Mouse (Mus musculus): ENCODE results near the gene Mxi1. TPM values are rescaled to one million over a fixed set of nuclear protein-coding genes. Genes with fewer than 3 reads are reported as not detected.

The Mxi1 gene
- 10 to 100 TPM; 31.0 to 31.7 TPM for total RNA-seq (2021)
- long read RNA-seq, experiment 1, transcript Mxi1-201 (6 exons, 2,627 nt), result minor isoform, 11 of 44 reads
- long read RNA-seq, experiment 1, transcript Mxi1-203 (6 exons, 2,340 nt), result major isoform, 28 of 44 reads
- long read RNA-seq, experiment 1, partial matches to known transcripts, result 2 of 44 reads
- long read RNA-seq, experiment 1, other reads (novel, unspliced or antisense), result 0 of 44 reads
- long read RNA-seq, experiment 2, full-length matches to known transcripts, result 26 of 29 reads
- long read RNA-seq, experiment 2, partial matches to known transcripts, result 0 of 29 reads
- long read RNA-seq, experiment 2, other reads (novel, unspliced or antisense), result 3 of 29 reads

- DNase-seq, result peak; percentile 85
Observed at GRCm38 (mm10) chr19:53310348-53310747, at the start of gene Mxi1. TSS of gene Mxi1 (plus strand) at chr19:53310518.

GRCm38 (mm10) chr19:53260828-53261227 is 49.5 kb upstream of the Mxi1 start:
- DNase-seq, result no peak

DNA sequence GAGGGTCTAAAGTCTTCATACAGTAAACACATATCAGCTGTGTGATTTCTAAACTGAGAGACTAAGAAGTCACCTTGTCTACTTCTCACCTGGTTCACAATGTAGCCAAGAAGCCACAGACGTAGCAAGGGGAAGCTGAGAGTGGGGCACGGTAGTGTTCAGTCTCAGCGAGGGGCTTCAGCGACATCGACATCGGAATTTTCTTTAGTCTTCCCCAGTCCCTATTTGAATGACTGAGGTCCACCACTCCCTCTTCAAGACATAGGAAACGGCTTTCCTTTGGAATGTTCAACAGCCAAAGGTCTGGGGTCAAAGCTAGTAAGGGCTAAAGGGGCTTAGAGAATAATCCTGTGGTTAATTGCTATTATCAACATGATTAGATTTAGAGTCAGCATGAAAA is 48.3 kb upstream of the Mxi1 start:
- DNase-seq, result no peak

- DNase-seq, result no peak
Observed at GRCm38 (mm10) chr19:53263859-53264733, 46.2 kb upstream of the Mxi1 start.

- DNase-seq, result no peak
Observed at GRCm38 (mm10) chr19:53264821-53265727, 45.2 kb upstream of the Mxi1 start.

DNA sequence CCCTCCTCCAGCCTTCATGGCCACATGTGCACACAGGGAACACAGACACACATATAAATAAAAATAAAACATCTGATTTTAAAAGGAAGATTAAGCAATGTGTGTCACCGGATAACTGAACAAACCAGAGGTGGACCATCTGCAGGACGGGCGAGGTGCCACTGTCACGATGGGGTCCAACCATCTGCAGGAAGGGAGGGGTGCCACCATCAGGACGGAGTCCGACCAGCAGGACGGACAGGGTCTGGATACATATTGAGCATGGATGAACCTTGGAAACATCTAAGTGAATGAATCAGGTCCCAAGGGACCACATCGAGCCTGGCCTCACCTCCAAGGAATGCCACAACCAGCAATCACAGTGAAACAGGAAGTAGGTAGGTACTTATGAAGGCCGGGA is 43.0 kb upstream of the Mxi1 start:
- DNase-seq, result no peak

DNA sequence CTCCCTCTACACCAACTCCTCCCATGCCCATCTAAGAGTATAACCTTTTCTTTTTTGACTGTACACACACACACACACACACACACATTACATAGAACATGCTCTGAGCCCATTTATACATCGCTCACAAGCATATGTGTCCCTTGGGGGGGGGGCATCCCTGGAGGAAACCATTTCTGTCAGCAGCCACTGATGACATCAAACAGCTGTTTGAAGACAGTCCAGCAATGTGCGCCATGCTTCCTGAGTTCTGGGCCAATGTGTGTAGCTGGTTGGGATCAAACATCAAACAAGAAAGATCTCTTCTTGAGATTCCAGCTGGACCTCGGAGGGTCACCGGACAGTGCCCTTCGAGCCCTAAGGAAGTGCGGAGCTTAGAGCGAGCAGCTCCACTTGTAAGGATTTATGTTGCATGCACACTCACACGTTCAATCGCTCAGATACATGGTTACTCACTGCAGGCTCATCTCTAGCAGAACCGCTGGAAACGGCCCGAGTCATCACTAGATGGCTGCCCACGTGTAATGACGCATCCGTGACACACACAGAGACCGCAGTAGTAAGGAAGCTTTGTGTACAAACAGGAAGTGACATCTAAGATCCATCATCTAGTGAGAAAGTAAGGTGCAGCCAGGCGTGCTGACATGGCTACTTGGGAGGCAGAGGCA is 37.1 kb upstream of the Mxi1 start:
- DNase-seq, result no peak

DNA sequence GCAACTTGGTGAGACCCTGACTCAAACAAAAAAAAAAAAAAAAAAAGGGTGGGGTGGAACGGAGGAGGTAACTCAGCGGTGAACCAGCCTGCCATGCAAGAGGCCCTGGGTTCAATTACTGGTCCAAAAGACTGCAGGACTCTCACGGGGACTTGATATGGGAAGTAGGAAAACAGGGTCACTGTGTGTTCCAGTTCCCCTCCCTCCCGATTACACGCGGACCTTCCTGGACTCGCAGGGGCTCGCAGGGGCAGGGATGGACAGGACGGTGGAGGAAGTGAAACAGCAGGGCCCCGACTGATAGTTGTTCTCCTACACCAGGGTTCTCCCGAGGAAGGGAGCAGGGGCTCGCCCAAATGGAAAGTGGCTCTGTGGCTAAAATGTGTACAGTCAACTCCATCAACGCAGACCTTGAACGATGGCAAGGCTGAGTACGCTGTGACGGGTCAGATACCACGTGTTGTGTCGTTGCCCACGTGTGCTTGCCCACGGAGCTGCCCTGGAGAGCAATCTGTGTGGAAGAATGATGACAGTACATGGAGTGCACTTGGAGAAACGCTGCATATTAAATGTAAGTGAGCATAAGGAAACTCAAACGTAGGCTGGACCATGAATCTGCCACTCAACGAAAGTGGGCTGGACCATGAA is 36.4 kb upstream of the Mxi1 start:
- DNase-seq, result no peak

- no peak for DNase-seq
Observed at GRCm38 (mm10) chr19:53275204-53275603, 35.1 kb upstream of the Mxi1 start.

GRCm38 (mm10) chr19:53276902-53277707 is 33.2 kb upstream of the Mxi1 start:
- no peak for DNase-seq

DNA sequence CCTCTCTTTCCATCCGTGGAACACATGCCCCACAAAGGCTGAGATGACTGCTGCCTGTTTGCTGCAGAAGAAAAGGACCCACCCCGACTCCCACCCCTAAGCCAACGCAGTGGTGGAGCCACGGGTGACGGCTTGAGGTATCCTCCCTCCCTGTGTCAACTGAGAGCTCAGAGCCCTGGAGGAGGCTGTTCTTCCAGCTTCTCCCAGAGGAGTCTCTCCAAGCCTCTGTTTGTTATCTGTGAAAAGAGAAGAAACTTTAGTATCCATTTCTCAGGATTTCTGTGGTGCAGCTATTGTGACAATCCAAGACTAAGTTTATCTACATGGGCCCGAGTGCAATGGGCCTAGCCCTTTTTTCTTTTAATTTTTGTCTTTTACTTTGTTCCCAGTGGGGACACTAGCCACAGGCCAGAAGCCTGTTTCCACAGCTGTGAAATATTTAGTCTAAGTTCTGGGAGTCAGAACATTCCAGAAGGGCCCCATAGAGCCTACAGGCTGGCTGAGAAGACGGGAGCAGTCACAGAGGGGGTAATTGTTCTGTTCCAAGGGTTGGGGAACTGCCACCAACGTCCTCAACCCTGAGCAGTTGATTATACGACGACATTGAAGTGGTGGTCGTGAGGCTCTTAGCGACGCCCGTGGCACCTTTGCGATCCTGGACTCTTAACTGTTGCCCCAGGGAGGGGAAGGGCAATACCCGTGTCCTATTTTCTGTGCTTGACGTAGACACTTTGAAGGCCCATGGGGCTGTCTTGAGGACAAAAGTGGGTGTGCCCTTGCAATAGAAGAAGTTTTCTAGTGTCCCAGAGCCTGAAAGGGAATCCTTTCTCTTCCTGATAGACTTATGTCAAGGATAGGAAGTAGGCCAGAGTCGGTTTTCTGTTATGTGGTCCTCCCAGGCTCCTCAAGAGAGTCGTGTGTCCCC is 31.6 kb upstream of the Mxi1 start:
- DNase-seq, result no peak

GRCm38 (mm10) chr19:53280254-53280653 is 30.1 kb upstream of the Mxi1 start:
- DNase-seq, result no peak

GRCm38 (mm10) chr19:53282571-53282970 is 27.7 kb upstream of the Mxi1 start:
- DNase-seq, result no peak

DNA sequence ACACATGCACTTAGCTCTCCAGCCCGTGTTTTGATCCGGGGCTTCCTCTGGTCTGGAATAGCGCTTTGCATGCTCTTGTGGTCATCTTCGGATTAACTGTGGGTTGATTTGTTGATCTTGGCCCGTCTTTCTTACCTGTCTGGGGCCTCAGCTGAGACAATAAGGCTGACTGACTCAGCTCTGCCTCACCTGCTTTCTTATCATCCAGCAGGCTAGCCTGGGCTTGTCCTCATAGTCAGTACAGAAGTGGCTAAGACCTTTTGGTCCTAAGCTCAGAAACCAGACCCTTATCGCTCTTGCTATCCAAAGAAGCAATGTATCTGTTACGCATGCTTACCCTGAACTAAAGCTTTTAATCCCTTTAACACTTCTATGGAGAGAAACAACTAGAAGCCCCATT is 26.6 kb upstream of the Mxi1 start:
- no peak for DNase-seq

DNA sequence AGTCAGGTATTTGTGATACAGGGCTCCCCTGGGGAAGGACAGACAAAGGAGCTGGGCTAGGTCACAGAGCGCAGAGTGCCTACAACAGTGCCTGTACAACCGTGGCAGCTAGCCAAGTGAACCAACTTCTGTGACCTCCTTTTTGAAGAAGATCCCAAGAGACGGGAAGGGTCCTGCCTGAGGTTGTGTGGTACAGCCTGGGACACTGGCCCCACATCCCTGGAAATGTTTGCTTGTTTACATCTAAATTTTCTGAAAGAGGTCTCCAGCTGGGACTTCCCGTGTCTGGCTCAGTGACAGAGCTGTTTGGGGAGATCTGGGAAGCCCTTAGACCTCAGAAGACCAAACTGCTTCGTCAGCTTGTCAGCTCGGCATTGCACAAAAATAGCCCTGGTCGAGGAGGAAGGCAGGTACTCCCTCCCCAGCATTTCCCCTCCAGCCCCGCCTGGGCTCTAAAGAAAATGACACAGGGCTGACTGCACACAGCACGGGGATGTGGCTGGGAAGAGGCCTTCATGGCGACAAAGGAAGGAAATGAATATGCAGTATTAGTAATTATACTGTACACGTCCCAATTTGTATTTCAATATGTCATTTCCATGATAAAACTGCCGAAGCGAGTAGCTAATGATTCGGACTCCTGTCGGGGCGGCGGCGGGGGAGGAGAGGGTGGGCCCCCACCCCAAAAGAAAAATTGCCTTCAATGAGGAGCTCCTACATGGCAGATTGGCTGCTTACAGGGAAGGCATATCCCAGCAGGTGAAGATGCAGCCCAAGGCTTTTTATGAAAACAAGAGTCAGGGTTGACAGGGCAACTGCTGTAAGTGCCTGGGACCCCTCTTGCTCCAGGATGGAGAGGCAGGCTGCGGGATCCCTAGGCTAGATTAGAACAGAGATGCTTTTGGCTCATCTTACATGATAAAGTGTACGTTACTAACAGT is 25.8 kb upstream of the Mxi1 start:
- DNase-seq, result peak; percentile 34

DNA sequence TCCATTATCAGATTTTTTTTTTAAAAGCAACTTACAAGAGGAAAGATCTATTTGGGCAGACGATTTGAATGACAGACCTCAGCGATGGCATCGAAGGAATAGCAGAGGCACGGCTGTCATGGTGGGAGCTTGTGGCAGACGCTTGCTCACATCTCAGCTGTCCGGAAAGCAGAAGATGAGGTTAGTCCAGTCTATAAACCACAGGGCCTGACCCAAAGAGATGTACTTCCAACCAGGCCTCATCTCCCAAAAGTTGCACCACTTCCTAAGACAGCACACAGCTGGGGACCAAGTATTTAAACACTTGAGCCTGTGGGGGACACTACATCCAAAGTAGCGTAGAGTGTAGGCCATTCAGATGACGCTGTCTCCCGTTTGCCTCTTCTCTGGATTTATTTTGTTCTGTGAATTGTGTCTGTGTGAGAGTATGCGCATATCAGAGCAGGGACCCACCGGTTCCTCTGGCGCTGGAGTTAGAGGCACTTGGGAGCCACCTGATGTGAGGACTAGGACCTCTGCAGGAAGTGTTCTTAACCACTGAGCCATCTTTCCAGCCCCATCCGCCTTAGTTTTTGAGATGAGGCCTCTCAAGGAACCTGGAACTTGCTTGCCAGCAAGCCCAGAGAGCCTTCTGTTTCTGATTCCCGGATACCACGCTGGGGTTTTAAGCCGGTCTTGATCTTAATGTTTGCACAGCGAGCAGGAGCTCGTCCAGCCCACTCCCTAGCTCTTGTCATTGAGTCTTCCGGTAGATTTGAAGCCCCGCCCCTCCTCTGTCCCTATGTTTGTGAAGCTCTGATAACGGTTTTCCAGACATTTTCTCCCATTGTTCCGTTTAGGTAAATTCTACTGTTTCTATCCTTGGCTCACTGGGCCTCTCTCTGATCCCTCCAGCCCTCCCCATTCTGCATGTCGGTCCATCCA is 13.7 kb upstream of the Mxi1 start:
- DNase-seq, result no peak

Measured in adrenal gland, postnatal 10 days (tissue).